13 mouse cellular contexts compared by ENCODE assay signal in genomic region chr1:33026683-33027415, GRCm38 (mm10).
A peak's percentile ranks its signal among the peaks of the same experiment; 100 is the strongest.
DNase-seq lines count a peak whose midpoint lies in the region; ATAC-seq and TF ChIP-seq lines count a peak whose summit lies in the region.
"Had no signal": no experiment of that assay in that cellular context is flagged by ENCODE, and none has a peak within 500 bp of the region (broad histone marks: within the 10 kb centered on the region; RNA-seq: fewer than 3 reads in every experiment).

No protein-coding gene starts in this region.

- no peak overlapping the region for H3K4me3 ChIP-seq in forebrain, embryonic 12.5 days (replicated peaks)
- H3K4me3 ChIP-seq in hindbrain, embryonic 16.5 days (ENCODE audit: low read length): no peak overlapping the region
- no peak overlapping the region for H3K4me3 ChIP-seq in midbrain, postnatal 0 days (ENCODE audit: low read depth, low read length)
- H3K4me3 ChIP-seq: erythroblast, embryonic 14.5 days; limb, embryonic 12.5 days; liver, embryonic 15.5 days had no signal

- no peaks in the 10 kb centered on the region for H3K9me3 ChIP-seq in forebrain, embryonic 12.5 days
- H3K9me3 ChIP-seq in hindbrain, embryonic 16.5 days (ENCODE audit: control insufficient read depth, low read length): no peaks in the 10 kb centered on the region
- H3K9me3 ChIP-seq in midbrain, postnatal 0 days (ENCODE audit: low read length): no peaks in the 10 kb centered on the region
- H3K9me3 ChIP-seq: limb, embryonic 12.5 days; liver, embryonic 15.5 days had no signal

- WGBS in forebrain, embryonic 12.5 days: 11% methylated on average over 8 of the region's 8 CpGs
- WGBS in hindbrain, embryonic 16.5 days: 33% methylated on average over 8 of the region's 8 CpGs
- WGBS in midbrain, postnatal 0 days: 22% methylated on average over 8 of the region's 8 CpGs

- peak; percentile 63 for ATAC-seq in forebrain, embryonic 12.5 days (ENCODE audit: low FRiP score)
- ATAC-seq in hindbrain, embryonic 16.5 days: peak; percentile 82
- ATAC-seq in midbrain, postnatal 0 days (ENCODE audit: low FRiP score): no peak
- ATAC-seq: activated CD4-positive, CD25-positive, alpha-beta regulatory T cell, adult 4 months had no signal

- no peak overlapping the region for H3K9ac ChIP-seq in forebrain, embryonic 12.5 days
- H3K9ac ChIP-seq in hindbrain, embryonic 16.5 days (ENCODE audit: low read depth, low read length): no peak overlapping the region
- H3K9ac ChIP-seq in midbrain, postnatal 0 days (replicated peaks; ENCODE audit: low read length, poor library complexity, severe bottlenecking): no peak overlapping the region
- H3K9ac ChIP-seq: limb, embryonic 12.5 days; liver, embryonic 15.5 days had no signal

- no peaks in the 10 kb centered on the region for H3K36me3 ChIP-seq in forebrain, embryonic 12.5 days (replicated peaks)
- H3K36me3 ChIP-seq in hindbrain, embryonic 16.5 days (ENCODE audit: control insufficient read depth, insufficient read depth, low read length): no peaks in the 10 kb centered on the region
- no peaks in the 10 kb centered on the region for H3K36me3 ChIP-seq in midbrain, postnatal 0 days (ENCODE audit: insufficient read depth, low read length)
- H3K36me3 ChIP-seq: limb, embryonic 12.5 days; liver, embryonic 15.5 days had no signal

- no peaks in the 10 kb centered on the region for H3K27me3 ChIP-seq in forebrain, embryonic 12.5 days
- H3K27me3 ChIP-seq in hindbrain, embryonic 16.5 days (replicated peaks; ENCODE audit: control insufficient read depth, insufficient read depth, low read length): no peaks in the 10 kb centered on the region
- no peaks in the 10 kb centered on the region for H3K27me3 ChIP-seq in midbrain, postnatal 0 days (ENCODE audit: insufficient read depth, low read length)
- H3K27me3 ChIP-seq: limb, embryonic 12.5 days; liver, embryonic 15.5 days had no signal

- H3K27ac ChIP-seq in forebrain, embryonic 12.5 days: peak overlapping the region; percentile 54
- H3K27ac ChIP-seq in hindbrain, embryonic 16.5 days (ENCODE audit: low read depth, low read length): no peak overlapping the region
- no peak overlapping the region for H3K27ac ChIP-seq in midbrain, postnatal 0 days (ENCODE audit: low read depth, low read length)
- H3K27ac ChIP-seq: limb, embryonic 12.5 days; liver, embryonic 15.5 days had no signal

- peak; percentile 8 for DNase-seq in embryo, embryonic 10.5 days (ENCODE audit: low spot score)
- no peak for DNase-seq in embryo, embryonic 11 days
- DNase-seq in midbrain, postnatal 0 days (ENCODE audit: low spot score): peak; percentile 73
- DNase-seq in lung, adult 18-20 months: no peak
- no peak for DNase-seq in spleen, postnatal 4 days (ENCODE audit: low spot score in 2 of 2)
- DNase-seq: heart, adult 11 months; spleen, adult 18-20 months had no signal

- H3K4me2 ChIP-seq in forebrain, embryonic 12.5 days: no peak overlapping the region
- H3K4me2 ChIP-seq in hindbrain, embryonic 16.5 days (ENCODE audit: low read length): no peak overlapping the region
- H3K4me2 ChIP-seq in midbrain, postnatal 0 days (ENCODE audit: low read depth, low read length, poor library complexity, severe bottlenecking): no peak overlapping the region
- H3K4me2 ChIP-seq: limb, embryonic 12.5 days; liver, embryonic 15.5 days had no signal

- H3K4me1 ChIP-seq in forebrain, embryonic 12.5 days: peaks cover 12% of the 10 kb centered on the region
- 0 out of 2 replicates have a peak, but pooled peaks cover 4% of the 10 kb centered on the region for H3K4me1 ChIP-seq in hindbrain, embryonic 16.5 days (ENCODE audit: control insufficient read depth, insufficient read depth, low read depth, low read length)
- H3K4me1 ChIP-seq in midbrain, postnatal 0 days (ENCODE audit: insufficient read depth, low read length): 0 out of 2 replicates have a peak, but pooled peaks cover 5% of the 10 kb centered on the region
- H3K4me1 ChIP-seq: limb, embryonic 12.5 days; liver, embryonic 15.5 days had no signal

- no peak for TF ChIP-seq CTCF in midbrain, postnatal 0 days (IDR thresholded peaks at IDR 0.05)

Comparison
In these comparisons a context has a peak if more than half of its experiments do, and no peak if none do; other contexts are left out.
1. DNase-seq: peak in embryo, embryonic 10.5 days (single experiment) and midbrain, postnatal 0 days (single experiment); none in embryo, embryonic 11 days (single experiment), lung, adult 18-20 months (0 of 2) and spleen, postnatal 4 days (0 of 2).